Mouse (Mus musculus) thymus, postnatal 0 days (tissue): ENCODE measurements around the gene Esp18. TPM values are rescaled to one million over a fixed set of nuclear protein-coding genes. Genes with fewer than 3 reads are reported as not detected.

Experiments
- DNase-seq: peaks from one replicate; pipeline ENCODE4 v3.0.0-alpha.2; 2015; ENCODE audit warnings: low spot score
- microRNA-seq: library from miRNA; unstranded; fragments of <30 nt; microRNA quantifications from one replicate; pipeline ENCODE4, GENCODE M21; 2016; ENCODE audit warnings: borderline number of aligned reads
- polyA plus RNA-seq: library from polyadenylated mRNA; unstranded; fragments of >200 nt; fragmentation: Nextera tagmentation; extraction: Ambion mirVana; gene quantifications from 2 replicates; pipeline ENCODE4 v1.2.1, GENCODE M21; 2015

Gene Esp18
- polyA plus RNA-seq = not detected in 2 replicates

- no peak for DNase-seq
Observed at GRCm38 (mm10) chr17:39406059-39406458, at the start of gene Esp18. Esp18 (plus strand) TSS chr17:39406359.

- DNase-seq = no peak
Observed at GRCm38 (mm10) chr17:39363316-39363715, 42.8 kb upstream of the Esp18 start.

Small RNA genes within 50 kb of the gene (microRNA-seq; reads per million reads assigned to microRNA genes)
- gene Gm26429 = not detected

Other genes starting within 250 kb of the Esp18 start
- not detected in 2 replicates for gene Esp16, start 129.8 kb downstream of the Esp18 start, polyA plus RNA-seq
- gene Esp15, start 234.6 kb downstream of the Esp18 start, polyA plus RNA-seq = 0.20 TPM in 1 of 2 replicates, not detected in the other